Mouse (Mus musculus) testis, postnatal 14 days (tissue): ENCODE measurements around the gene Abcc4.

ENCODE experiments used
- DNase-seq: peaks from one replicate; pipeline ENCODE4 v3.0.0; 2021; ENCODE audit warnings: low spot score

The Abcc4 gene

GRCm38 (mm10) chr14:118712889-118713288 is 6.9 kb upstream of the Abcc4 start:
- no peak for DNase-seq

GRCm38 (mm10) chr14:118710945-118711344 is 4.9 kb upstream of the Abcc4 start:
- DNase-seq, result no peak

- DNase-seq, result peak; percentile 62
Measured at GRCm38 (mm10) chr14:118709736-118710135, 3.7 kb upstream of the Abcc4 start.

- no peak for DNase-seq
Measured at GRCm38 (mm10) chr14:118708126-118708525, 2.1 kb upstream of the Abcc4 start.

GRCm38 (mm10) chr14:118706962-118707361 is 943 bp upstream of the Abcc4 start:
- DNase-seq, result no peak

- DNase-seq, result no peak
Measured at GRCm38 (mm10) chr14:118705465-118705807, 583 bp downstream of the Abcc4 start.

- DNase-seq, result no peak
Measured at GRCm38 (mm10) chr14:118703363-118703762, 2.7 kb downstream of the Abcc4 start.

- DNase-seq, result no peak
Measured at GRCm38 (mm10) chr14:118701991-118702608, 3.9 kb downstream of the Abcc4 start.

GRCm38 (mm10) chr14:118700576-118700975 is 5.4 kb downstream of the Abcc4 start:
- no peak for DNase-seq

- no peak for DNase-seq
Measured at GRCm38 (mm10) chr14:118699963-118700362, 6.1 kb downstream of the Abcc4 start.

GRCm38 (mm10) chr14:118699508-118699907 is 6.5 kb downstream of the Abcc4 start:
- DNase-seq, result no peak

- DNase-seq, result no peak
Measured at GRCm38 (mm10) chr14:118696556-118697289, 9.3 kb downstream of the Abcc4 start.

GRCm38 (mm10) chr14:118695866-118696265 is 10.2 kb downstream of the Abcc4 start:
- no peak for DNase-seq

GRCm38 (mm10) chr14:118694321-118694720 is 11.7 kb downstream of the Abcc4 start:
- no peak for DNase-seq

GRCm38 (mm10) chr14:118691910-118692309 is 14.1 kb downstream of the Abcc4 start:
- DNase-seq, result no peak

- DNase-seq, result no peak
Measured at GRCm38 (mm10) chr14:118691404-118691803, 14.6 kb downstream of the Abcc4 start.

- no peak for DNase-seq
Measured at GRCm38 (mm10) chr14:118690921-118691320, 15.1 kb downstream of the Abcc4 start.

- peak; percentile 14 for DNase-seq
Measured at GRCm38 (mm10) chr14:118690336-118690735, 15.7 kb downstream of the Abcc4 start.

- no peak for DNase-seq
Measured at GRCm38 (mm10) chr14:118688643-118689042, 17.4 kb downstream of the Abcc4 start.

GRCm38 (mm10) chr14:118686861-118687260 is 19.2 kb downstream of the Abcc4 start:
- DNase-seq, result no peak

GRCm38 (mm10) chr14:118685572-118685971 is 20.4 kb downstream of the Abcc4 start:
- DNase-seq, result no peak

GRCm38 (mm10) chr14:118682339-118683034 is 23.5 kb downstream of the Abcc4 start:
- no peak for DNase-seq

- DNase-seq, result no peak
Measured at GRCm38 (mm10) chr14:118681087-118681486, 24.9 kb downstream of the Abcc4 start.
